Mouse (Mus musculus): ENCODE results near the gene Smad3.

Smad3 gene

DNA sequence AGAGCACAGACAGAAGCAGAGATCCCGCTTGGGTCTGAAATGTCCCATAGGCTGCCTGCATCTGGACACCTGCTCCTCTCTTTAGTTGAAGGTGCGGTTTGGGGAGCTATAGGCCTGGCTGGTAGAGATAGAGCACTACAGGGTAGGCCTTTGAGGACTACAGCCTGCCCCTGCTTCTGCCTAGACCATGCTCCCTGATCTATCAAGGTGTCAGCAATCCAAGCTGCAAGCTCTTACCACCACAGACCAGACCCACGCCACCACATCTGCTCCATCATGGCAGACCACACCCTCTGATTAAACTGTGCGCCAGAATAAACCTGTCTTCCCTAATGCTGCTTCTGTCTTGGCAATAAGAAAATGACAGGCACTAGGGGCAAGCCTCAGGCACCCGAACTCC lies 13.2 kb downstream of the Smad3 start:
- DNase-seq = no peak

DNA sequence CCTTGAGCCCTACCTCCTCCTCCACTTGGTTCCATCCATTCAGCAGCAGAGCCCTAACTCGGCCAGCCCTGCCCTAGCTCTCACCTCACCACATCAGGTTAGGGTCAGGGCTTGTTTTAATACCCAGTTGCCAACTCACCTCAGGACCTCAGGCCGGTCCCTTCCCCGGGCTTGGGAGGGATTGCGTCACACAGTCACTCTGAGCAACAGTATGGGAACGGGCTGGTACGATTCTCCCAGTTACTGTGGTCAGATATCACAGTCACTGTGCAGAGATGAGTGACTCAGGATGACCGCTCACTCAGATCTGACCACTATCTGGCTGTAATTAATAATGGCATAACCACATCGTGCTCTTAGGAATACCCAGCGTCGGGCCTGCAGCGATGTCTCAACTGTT lies 14.0 kb downstream of the Smad3 start:
- DNase-seq = no peak

DNA sequence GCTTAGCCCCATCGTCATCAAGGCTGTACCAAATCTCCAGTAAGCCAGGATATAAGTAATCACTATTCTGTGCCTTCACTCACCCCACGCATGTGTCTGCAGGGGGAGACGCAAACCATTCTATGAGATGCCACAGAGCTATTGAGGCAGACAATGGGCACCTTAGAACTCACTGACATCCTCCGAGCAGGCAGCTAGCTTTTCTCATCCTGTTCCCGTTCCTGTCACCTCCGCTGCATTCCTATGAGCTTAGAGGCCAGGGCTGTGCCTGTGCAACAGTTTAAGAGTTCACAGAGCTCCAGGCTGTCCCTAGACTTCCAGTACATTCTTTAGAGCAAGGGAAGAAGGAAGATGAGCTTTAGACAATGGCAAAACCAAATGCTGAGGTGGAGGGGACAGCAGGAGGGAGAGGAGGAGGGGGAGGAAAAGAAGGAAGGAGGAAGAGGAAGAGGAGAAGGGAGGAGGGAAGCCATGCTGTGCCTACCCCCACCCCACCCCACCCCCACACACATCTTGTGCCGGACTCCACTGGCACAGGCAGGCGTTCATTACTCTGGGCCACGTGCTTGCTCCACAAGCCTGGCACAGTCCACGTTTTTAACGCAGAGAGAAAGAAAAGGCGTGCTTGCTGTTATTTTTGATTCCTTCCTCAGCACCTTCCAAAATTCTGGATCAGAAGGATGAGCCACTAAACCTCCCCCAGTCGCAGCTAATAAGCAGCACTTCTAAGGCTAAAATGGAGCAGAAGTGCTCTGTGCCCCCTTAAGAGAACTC lies 14.7 kb downstream of the Smad3 start:
- no peak for DNase-seq

DNA sequence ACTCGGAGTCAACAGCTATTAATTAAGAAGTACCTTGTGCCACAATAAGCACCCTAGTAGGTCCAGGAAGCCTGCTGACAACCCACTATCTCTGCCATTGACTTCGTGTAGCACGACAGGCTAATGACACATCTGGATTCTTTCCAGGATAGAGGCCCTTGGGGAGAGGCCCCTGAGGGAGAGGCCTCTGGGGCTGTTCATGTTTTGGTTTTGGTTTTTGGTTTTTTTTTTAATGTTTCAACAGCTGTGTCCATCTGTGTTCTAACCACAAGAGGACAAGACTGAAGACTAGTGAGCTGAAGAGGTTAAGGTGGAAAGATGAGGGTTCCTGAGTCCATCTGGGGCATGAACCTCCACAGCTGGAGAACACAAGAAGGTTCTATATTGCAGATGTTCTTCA lies 15.5 kb downstream of the Smad3 start:
- DNase-seq = no peak

DNA sequence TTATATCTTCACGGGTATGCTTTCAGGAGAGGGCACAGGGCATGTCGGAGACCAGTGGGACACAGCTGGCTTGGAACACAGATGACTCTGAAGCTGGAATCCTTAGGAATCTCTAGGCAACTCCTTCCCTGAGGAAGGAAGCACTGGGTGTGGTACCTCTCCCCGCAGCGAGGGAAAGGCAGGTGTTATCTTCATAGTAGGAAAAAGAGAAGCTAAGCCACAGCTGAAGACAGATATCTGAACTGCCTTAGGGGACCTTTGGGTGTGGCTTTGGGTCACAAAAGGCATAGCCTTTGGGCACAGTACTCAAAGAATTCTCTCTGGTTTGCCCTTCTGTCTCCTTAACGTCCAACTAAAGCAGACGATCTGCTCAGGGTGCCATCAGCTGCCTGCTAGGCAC lies 16.0 kb downstream of the Smad3 start:
- DNase-seq = no peak

DNA sequence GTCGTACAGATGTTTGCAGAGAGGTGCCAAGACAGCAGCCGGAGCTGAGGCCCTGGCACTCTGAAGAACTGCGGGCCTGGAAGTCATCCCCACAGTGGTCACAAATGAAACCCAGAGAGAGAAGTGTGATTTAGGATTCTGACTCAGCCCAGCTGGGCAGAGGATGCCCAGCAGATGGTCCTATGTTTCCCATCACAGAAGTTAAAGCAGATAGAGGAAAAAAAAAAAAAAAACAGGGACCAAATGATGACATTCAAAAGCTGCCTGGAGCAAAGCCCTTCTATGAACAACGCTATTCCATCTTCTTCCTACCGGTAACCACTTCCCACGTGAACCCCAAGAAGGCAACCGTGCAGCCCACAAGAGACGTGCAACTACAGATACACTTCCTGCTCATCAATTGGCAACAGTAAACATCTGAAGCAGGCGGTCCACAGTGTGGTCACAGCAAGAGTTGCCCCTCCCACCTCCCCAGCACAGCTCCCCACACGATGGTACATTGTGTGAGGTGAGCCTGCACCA lies 17.4 kb downstream of the Smad3 start:
- DNase-seq = no peak

DNA sequence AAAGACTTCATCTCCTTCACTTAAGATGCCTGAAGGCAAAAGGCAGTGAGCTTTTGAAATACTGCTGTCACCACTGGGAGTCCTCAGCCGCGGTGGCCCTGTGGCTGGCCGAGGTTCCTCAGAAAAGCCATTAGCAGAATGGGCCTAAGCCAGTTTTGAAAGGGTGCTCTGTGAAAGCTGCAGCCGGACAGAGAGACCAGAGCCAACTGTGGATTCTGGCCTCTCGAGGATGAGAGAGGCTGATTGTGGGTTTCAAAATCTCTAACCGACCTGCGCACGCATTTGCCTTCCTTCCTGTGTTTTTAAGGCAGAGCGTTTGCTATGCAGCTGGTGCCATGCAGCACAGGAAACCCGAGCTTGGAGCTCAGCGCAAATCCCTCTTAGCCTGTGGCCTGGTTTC lies 19.0 kb downstream of the Smad3 start:
- DNase-seq = no peak

DNA sequence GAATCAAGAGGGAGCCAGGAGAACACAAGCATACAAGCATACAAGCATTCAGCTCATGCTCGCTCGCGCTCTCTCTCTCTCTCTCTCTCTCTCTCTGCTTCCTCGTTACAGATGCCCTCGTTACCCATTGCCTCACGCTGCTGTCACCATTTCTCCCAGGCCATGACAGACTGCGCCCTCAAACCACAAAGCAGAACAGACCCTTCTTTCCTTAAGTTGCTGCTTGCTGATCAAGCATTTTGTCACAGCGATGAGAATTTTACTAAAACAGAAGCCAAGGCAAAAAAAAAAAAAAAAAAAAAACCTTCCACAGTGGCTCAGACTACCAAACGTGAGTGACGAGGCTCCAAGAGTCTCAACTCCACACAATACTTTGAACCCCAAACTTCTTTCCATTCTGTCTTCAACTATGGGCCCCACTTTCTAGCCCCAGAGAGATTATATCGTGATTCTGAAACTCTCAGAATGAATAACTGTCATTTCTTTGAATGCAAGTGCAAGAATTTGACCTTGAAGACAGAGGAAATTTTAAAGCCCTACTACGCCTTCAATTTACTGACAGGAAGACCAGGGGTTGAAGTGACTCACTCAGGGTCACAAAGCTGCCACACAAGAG lies 19.6 kb downstream of the Smad3 start:
- DNase-seq = no peak

DNA sequence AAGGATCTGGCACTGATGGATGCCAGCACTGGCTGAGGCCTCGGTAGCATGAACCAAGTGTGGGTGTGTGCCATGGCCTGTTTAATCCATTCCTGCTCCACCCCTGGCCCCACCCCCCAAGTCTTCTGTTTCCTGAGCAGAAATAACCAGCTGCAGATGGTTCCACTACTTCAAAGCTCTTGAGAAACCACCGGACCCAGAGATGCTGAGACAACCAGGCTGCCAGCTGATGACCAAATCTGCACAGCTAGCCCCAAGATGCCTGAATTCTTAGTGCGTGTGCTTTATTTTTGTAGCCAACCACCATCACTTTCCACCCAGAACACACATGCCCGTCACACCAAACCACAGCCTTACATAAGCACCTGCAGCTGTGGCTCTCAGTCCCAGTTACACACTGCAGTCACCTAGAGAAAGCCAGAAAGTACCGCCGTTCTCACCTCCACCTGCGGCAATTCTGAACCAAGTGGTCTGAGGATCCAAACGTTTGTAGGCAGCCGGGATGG lies 20.3 kb downstream of the Smad3 start:
- no peak for DNase-seq

DNA sequence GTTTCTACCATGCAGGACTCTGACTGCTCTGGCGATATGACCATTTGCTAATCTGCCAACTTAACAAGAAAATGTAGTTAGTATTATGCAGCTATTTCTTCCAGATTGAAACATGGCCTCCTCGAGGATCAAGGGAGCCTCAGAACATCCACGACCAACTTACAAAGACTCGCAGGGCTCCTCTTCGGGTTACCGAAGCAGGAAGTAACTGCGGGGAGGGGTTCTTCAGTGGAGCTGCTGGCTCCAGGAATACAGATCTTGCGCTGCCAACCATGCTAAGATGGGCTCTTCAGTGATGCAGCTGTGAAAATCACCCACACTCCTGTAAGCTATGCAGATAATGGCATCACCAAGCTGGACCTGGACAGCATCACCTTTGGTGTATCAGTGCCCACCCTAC lies 23.5 kb downstream of the Smad3 start:
- DNase-seq = no peak

DNA sequence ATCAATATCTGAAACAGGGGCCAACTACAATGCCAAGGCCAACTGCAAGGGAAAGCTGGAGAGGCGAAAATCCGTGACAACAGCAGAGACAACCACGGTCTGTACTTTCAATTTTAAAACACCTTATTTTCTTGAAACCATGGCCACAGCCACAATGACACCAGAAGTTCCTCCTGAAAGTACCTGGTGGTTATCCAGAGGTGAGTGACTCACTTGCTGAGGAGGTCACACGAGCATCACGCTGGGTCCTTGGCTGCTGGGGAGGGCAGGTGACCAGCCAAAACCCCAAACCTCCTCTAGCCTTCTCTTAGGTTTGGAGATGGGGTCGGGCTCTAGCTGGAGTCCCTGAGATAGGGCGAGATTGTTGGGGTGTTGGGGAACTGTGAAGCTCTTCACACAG lies 25.1 kb downstream of the Smad3 start:
- DNase-seq = no peak

DNA sequence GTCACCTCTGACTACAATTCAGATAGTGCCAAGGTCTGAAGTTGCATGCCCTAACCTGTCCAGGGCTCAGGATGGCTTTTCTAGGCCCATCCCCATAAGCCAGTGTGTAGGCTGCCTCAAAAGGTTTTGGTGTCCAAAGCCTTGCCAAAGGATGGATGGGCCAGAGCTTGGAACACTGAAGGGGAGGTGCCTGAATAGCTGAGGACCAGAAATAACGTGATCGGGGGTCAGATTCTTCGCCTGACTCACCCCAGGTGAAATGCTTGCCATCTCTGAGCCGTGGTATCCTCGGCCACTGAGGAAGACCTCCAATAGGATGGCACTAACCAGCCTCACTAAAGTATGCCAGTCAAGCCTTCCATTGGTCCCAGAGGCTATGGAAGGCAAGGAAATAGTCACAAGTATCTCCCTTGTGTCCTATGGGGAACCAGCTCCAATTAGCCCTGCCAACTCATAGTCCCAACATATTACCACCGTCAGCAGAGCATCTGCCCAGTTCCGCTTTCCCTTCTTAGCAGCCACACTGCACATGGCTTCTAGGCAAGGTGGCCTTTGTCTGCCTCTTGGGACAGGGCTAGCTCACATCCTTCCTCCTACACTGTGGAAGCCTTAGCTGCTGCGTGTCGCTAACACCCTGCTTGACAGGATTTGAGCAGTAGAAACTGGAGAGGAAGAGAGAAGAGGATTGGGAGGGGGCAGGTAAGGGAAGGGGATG lies 26.5 kb downstream of the Smad3 start:
- DNase-seq = no peak

DNA sequence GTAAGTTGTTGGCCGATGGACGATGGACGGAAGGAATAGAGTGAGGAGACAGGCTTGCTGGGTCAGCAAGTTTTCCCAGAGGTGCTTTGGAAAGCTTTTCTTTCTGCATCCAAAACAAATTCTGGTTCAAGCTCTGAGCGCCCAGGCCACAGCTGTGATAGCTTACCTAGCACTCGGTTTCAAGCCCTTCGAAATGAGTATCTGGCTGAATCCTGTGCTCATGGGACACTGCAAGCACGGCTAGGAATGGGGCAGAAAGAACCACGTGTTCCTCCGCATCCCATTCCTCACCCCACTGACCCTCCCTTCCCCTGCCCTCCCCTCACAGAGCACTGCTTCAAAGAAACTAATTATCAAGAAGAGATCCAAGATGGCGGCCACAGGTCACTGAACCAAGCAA lies 28.8 kb downstream of the Smad3 start:
- DNase-seq = no peak

DNA sequence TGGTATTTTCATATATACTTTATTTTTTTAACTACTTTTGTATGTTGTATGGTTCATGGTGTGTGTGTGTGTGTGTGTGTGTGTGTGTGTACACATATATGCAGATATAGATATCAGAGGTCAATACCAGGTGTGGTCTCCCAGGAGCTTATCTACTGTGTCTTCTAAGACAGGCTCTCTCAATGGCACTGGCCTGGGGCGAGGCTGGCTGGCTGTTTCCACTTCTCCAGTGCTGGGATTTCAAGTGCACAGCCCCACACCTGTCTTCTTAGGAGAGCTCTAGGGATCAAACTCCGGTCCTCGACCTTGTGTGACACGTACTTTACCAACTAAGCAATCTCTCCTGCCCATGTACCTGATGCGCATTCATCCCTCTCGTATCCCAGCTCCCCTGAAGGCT lies 30.7 kb downstream of the Smad3 start:
- DNase-seq = no peak

DNA sequence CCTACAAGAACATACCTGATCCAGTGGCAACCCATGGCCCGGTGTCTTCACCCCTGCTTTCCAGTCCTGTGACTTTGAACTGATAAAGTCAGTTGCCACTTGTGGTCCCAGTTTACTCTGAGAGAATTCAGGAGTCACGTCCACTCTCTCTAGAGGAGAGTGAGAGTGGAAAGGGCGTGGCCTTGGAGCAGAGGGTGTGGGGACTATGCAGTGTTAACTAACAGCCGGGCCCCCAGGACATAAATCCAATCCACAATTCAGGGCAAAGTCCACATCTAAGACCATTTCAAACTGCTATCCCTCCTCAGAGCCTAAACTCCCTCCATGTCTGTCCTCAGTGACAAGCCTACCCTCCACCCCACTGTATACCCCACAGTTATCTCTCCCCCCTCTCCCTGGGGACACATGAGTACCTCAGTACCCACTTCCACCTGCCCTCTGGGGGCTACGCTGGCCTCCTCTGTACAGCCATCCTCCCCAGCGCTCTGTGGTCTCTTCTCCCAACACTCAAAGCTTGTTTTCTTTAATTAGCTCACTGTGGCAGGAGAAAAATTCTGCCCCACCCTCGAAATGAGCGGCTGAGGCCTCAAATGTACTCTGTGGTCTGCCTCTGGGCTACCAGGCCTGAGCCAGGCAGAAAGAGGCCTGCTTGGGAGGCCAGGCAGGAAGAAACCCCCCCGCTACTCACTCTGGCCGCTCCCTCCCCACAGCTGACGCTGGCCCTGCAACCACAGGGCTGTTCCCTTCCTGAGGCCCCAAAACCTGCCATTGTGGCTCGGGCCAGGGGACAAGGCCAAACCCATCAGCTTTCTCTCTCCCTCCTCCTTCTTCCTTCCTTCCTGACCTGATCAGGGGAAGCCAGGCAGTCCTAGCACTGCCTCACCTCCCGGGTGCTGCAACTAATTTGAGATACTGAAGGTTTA lies 31.4 kb downstream of the Smad3 start:
- DNase-seq = no peak

DNA sequence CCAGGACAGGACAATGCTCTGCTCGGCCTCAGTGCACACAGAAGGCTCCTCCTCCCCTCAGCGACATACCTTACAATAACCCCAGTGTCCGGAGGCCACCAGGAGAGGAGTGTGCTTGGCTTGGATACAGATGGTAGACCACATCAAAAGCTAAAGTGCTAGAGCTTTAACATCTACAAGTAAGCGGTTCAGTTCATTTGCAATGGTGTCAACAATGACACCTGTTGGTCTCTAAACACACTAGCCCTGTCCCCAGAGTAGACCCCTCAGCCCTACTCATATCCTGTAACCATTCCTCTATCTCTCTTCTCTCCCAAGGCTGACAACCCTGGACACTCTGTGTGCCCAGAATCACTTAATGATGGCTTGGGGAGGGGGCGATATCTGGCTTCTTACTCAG lies 33.0 kb downstream of the Smad3 start:
- no peak for DNase-seq

DNA sequence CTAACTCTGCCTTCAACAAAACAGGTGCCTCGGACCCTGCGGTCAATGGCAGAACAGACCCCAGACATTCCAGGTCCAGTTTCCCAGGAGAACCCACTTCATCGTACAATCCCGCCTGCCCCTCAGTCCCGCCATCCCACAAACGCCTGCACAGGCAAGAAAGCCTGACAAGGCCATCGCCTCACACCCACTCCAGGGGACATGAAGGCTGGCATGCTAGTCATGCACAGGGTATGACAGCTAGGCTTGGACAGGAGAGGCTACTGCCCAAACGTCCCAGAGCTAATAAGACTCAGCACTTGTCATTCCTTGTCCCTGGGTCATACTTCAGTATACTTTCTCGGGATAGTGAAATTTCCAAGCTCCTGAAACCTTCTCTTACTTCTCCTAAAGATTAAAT lies 34.9 kb downstream of the Smad3 start:
- DNase-seq = no peak

DNA sequence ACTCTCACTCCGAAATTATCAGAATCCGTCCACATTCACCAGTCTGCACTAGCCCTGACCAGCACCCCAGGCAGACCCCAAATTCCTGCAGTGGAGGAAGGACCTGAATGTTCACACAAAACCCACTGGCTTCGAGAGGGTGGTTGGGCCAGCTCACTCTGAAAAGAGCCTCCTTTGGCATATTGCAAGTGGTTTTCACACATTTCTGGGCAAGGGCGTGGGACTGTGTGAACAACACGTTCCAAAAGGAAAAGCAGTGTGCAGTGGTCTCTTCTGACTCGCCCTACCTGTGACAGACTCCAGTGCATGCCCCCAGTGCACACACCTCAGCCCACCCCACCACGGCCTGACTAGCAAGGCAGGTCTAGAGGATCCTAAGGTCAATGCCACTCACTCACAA lies 35.4 kb downstream of the Smad3 start:
- no peak for DNase-seq

DNA sequence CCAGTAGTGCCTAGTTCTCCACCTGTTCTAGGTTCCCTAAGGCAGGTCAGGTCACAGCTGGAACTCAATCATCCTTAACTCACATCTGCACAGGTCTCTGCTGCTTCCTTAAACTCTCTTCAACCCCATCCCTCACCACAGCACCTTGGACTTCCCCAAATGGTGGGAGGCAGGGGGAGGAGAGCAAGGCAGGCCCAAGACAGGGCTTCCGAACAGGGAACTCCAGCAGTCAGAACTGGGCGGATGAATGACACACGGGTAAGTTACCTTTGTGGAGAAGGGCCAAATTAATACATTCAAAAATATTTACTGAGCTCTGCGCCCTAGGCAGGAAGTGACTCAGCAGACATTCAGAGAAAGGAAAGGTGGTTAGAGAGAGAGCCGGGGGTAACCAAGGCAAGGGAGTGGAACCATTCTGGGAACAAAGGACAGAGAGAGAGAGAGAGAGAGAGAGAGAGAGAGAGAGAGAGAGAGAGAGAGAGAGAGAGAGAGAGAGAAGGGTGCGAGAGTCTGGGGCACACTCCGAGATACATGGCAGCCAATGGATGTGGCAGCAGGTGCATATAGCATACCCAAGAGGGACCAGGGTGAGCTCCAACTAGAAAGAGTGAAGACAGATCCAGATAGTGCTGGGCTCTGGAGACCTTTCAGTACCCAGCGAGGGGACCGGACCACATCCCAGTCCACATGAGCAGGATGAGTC lies 36.1 kb downstream of the Smad3 start:
- DNase-seq = no peak

DNA sequence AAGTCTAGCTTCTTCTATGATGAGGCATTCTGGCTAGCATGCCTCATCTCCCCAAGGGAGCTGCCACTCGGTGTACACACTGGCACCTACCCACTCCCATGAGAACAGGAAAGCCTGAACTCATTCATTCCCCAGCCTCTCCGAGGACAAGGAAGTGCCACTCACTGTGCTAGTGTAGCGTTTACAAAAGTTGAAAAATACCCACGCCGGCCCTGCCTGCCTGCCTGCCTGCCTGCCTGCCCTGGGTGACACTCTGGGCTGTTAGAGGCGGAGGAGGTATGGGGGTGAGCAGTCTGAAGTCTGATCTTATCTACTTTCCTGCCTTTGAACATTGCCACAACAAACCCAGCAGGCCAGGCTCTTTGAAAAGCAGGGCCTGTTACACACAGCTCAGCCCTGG lies 37.1 kb downstream of the Smad3 start:
- no peak for DNase-seq

DNA sequence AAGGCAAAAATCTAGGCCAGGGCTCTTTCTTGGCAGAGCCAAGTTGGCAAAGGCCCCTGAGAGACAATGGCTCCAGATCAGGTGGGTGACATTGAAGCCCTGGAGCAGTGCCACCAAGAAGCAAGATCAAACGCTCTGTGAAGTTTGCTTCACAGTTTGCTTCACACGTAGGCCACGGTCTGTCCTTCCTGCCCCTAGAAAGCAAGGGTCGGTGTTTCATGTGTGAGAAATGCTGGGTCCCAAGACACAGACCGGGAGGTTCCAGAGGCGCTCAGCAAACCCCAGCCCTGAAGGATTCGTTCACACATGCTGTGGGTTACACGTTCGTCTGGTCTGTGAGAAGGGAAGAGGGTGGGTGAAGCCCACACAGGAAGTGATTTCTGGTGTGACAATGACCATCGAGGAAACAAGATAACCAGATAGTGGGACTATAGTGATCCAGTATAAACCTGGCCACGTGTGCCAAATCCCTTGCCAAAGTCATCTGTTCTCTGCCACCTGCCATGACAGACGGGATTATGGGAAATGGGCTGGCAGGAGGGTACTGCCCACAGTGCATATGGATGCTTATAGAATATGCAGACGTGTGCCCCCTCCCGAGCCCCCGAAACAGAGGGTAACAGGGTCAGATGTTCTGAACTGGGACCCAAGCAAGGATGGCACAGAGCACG lies 37.9 kb downstream of the Smad3 start:
- DNase-seq = peak; percentile 54
